Mouse (Mus musculus) T-helper 2 cell (primary cell): ENCODE measurements at regions not wholly inside any gene's neighbourhood (a gene's known extent, or its start where the extent isn't known, plus 50 kb on each side); places are given as distances from the start of the nearest gene placed in this dataset.
"Not testable (repeated sequence)": the region's sequence is repeated elsewhere in the genome, so short reads cannot be mapped to it uniquely, and the experiment has no call there.

Source experiments
- in situ Hi-C: fragments of 300-600 bp; cut with MboI, MseI; formaldehyde crosslinking; loops from one replicate; pipeline ENCODE4 v1.15.1; 2025; ENCODE audit warnings: high pct_unique_total_duplicates

GRCm38 (mm10) chr15:93189266-93189855, 85.6 kb downstream of the Gxylt1 start:
- in situ Hi-C loops: loop anchor here (10.0 kb wide), 1 partner anchor 1655 kb away; no protein-coding TSS in a partner anchor

DNA sequence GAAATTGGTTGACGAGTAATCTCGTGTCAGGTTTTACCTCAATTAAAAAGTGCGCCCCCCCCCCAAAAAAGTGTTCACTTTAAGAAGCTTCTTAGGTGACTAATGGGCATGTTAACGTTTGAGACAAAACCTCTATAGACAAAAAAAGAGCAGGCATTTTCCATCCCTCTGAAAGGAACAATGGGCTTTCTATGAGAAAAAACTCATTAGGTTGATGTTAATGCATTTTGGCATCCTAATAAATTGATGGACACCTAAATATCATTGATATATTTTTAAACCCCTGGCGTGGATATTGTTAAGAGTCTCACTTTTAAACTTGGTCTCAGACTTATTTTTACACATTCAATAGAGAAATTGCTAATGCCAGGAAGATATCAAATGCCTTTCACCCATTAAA, 98.8 kb downstream of the Gxylt1 start:
- in situ Hi-C loops: no loop called here

GRCm38 (mm10) chr15:93168784-93169183, 106.2 kb downstream of the Gxylt1 start:
- in situ Hi-C loops: no loop called here

- in situ Hi-C loops: no loop called here
These were observed 107.5 kb downstream of the Gxylt1 start for GRCm38 (mm10) chr15:93167451-93167850.

DNA sequence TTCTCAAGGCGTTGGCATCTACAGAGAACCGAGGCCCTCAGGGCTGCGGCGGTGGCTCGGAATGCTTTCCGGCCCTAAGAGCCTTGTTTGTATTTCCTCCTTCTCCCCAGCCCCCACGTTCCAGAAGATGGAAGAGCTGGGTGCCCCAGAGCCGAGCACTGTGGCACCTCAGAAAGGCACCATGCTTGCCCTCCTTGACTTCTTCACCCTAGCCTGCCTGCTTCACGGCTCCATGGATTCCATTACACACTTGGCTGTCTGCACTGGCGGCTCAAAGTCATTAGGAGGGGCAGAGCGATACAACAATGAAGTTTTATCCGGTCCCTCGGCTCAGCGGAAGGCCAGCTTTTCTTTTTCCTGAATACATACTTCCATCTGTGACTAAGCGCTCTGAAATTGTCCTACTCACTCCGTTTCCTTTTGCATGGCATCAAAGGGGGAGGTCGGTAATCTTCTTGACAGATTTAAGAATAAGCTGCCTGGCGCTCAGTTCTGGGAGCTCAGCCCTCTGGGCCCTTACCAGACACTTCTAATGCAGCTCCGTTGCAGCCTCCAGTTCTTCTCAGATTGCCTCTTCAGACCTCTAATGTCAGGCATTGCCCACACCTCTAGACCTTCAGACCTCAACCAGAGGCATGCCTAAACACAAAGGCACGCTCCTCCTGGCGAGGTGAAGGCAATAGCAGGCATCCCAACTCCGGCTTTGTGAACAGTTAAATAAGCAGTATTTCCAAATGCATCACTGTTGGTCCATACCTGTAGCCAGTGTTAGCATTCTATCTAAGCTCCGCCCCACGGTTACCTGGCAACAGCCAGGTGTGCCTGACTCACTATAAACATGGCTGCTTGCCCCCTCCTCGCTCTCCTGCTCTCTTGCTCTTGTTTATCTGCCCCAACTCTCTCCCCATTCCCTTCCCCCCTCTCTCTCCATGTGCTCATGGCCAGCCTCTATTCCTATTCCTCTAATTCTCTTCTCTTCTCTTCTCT, 112.8 kb downstream of the Gxylt1 start:
- in situ Hi-C loops: no loop called here

DNA sequence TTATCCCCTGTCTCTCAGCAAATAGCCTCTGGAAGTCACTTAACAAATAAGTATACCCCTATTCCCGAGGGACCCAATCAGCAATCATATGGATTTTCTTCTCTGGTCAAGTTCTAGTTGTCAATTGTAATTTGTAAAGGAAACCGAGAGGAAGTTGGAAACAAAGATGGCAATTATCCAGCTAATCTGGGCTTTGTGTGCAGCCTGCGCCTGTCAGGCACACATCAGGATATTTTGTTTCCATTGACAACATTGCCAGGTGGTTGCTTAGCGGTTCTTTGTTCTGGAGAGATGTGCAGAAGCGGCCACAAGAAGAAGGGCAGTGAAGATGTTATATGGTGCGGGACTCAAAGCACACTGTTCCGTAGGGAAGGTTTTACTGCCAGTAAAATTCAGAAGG, 113.7 kb downstream of the Gxylt1 start:
- in situ Hi-C loops: no loop called here

GRCm38 (mm10) chr15:93155756-93156155, 119.2 kb downstream of the Gxylt1 start:
- in situ Hi-C loops: no loop called here

- in situ Hi-C loops: no loop called here
These were observed 121.0 kb downstream of the Gxylt1 start for GRCm38 (mm10) chr15:93154022-93154421.

- in situ Hi-C loops: no loop called here
These were observed 130.1 kb downstream of the Gxylt1 start for GRCm38 (mm10) chr15:93144899-93145298.

DNA sequence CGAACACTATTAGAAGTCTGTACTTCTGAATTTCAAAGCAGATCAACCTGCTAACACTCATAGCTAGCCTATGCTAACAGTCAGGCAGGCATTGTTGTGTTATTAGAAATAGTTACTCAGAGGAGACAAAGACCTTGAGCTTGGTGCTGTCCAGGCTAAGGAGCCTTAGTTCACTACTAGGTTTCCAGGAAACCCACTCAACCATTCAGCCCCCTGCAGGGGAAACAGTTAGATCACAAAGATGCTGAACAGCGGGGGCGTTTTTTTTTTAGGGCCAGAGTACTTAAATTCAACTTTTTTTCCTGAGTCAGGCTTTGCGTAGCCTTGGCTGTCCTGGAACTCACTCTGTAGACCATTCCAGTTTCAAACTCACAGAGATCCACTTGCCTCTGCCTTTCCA, 130.7 kb downstream of the Gxylt1 start:
- in situ Hi-C loops: no loop called here

DNA sequence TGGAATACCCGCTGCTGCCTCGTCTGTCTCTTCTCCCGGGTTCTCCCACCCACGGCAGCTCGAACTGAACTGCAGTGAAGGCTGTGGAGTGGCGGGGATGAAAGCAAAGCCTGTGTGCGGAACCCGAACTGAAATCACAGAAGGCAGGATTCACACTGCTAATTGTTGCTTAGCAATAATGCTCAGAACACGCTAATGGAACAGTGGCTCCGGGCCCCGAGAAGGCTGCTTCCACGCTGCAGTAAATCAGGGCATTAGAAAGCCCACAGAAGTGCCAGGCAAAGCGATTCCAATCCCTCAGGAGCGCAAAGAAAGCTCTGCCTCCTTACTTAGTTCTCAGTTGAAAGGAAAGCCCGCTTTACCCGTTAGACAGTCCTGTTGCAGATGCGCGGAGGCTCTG, 141.6 kb downstream of the Gxylt1 start:
- in situ Hi-C loops: no loop called here

- in situ Hi-C loops: no loop called here
These were observed 143.9 kb downstream of the Gxylt1 start for GRCm38 (mm10) chr15:93131056-93131455.

GRCm38 (mm10) chr15:93125261-93125660, 149.7 kb downstream of the Gxylt1 start:
- in situ Hi-C loops: no loop called here

- in situ Hi-C loops: no loop called here
These were observed 153.8 kb downstream of the Gxylt1 start for GRCm38 (mm10) chr15:93121156-93121555.

DNA sequence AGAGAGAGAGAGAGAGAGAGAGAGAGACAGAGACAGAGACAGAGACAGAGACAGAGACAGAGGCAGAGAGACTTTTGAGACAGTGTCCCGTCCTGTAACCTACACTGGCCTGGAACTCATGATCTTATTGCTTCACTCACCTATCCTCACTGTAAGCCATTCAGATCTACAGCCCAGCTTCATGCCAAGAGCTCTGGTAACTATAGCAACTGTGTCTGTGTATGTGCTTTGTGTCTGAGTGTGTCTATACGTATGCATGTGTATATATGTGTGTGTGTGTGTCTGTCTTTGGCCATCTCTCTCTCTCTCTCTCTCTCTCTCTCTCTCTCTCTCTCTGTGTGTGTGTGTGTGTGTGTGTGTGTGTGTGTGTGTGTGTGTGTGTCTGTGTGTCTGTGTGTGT, 157.2 kb downstream of the Gxylt1 start:
- in situ Hi-C loops: not testable (repeated sequence)

DNA sequence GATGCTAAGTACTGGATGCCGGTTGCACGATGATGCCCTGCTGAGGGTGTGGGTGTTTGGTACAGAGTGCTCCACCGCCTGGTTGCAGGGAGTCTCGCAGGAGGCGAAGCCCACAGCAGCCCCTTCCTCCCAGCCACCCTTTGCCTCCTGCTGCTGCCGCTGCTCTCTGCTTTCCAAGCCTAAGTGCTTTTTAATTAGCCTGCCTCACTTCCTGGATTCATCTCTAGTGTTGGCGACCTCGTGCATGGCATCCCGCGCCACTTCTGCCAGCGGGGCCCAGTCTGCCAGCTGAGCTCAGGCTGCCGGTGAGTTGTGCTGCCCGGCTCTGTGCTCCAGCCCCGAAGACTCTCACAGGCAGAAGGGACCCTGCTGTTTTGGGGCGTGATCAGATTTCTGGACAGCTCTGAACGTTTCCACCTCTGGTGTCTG, 159.3 kb downstream of the Gxylt1 start:
- in situ Hi-C loops: no loop called here

DNA sequence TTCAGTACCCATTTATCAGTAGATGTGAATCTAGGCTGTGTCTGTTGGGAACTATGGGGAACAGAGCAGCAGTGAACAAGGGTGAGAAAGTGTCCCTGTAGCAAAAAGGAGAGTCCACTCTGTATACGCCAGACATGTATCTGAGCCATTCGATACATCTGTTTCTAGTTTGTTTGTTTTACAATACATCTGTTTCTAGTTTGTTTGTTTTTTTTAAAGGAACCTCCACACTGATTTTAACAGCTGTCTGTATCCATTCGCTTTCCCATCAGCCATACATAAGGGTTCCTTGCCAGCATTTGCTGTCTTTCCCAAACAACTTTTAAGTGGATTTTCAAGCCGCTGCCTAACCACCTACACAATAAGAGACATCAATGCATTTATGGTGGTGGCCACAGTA, 170.0 kb downstream of the Gxylt1 start:
- in situ Hi-C loops: no loop called here

- in situ Hi-C loops: no loop called here
These were observed 171.6 kb downstream of the Gxylt1 start for GRCm38 (mm10) chr15:93103426-93103825.

DNA sequence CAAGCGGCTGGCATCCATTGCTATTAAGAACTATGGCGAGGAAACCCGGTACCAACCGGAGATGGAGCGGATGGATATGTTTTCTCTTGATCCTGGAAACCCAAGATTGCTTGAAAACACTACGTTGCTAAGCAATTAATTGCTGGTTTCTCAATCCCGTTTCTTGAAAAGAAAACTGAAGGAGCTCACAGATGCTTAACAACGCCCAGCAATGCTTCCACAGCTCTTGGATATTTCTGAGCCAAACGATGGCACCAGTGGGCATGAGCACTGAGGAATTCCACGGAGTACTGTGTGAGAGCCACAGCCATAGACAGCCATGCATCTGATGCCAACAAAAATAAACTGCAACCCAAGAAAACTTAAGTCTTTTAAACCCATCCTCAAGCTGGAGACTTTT, 173.1 kb downstream of the Gxylt1 start:
- in situ Hi-C loops: no loop called here

DNA sequence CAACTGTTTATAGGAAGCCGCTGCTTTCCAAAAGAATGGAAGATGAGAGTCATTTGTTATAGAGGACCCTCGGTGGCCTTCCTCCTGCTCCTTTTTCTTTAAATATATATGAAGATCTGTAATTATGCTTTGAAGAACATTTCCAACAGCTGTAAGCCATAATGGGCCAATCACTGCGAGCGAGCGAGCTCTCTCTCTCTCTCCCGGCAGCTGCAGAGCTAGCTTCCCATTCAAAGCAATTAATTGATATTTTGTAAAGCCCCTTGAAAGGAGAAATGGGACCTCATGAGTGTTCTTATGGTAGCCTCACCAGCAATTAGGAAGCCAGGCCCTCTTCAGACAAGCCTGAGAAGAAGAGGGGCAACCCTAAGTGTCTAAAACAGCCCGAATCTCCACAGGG, 174.1 kb downstream of the Gxylt1 start:
- in situ Hi-C loops: no loop called here

GRCm38 (mm10) chr15:93099840-93100239, 175.1 kb downstream of the Gxylt1 start:
- in situ Hi-C loops: no loop called here

- in situ Hi-C loops: no loop called here
These were observed 178.6 kb downstream of the Gxylt1 start for GRCm38 (mm10) chr15:93096335-93096734.

GRCm38 (mm10) chr15:93095224-93095623, 179.8 kb downstream of the Gxylt1 start:
- in situ Hi-C loops: no loop called here
